Mouse (Mus musculus): ENCODE data around the gene Atp5k. TPM values are rescaled to one million over a fixed set of nuclear protein-coding genes. Genes with fewer than 3 reads are reported as not detected.

Gene Atp5k
- 100 to 1,000 TPM; 860 to 886 TPM for total RNA-seq (2021)
- long read RNA-seq, experiment 1, transcript Atp5k-203 (3 exons, 563 nt), result minor isoform, 11 of 595 reads
- long read RNA-seq, experiment 1, transcript Atp5k-201 (4 exons, 371 nt), result major isoform, 581 of 595 reads
- long read RNA-seq, experiment 1, partial matches to known transcripts, result 2 of 595 reads
- long read RNA-seq, experiment 1, other reads (novel, unspliced or antisense), result 0 of 595 reads
- long read RNA-seq, experiment 2, transcript Atp5k-203 (3 exons, 563 nt), result minor isoform, 16 of 858 reads
- long read RNA-seq, experiment 2, transcript Atp5k-201 (4 exons, 371 nt), result major isoform, 834 of 858 reads
- long read RNA-seq, experiment 2, partial matches to known transcripts, result 5 of 858 reads
- long read RNA-seq, experiment 2, other reads (novel, unspliced or antisense), result 1 of 858 reads

GRCm38 (mm10) chr5:108433804-108434587 is at the start of gene Atp5k:
Gene Atp5k (minus strand): TSS chr5:108434448.
- DNase-seq, result peak; percentile 91 to 95
- intact Hi-C loops (cut with DNase I), result no loop called here

- intact Hi-C loops (cut with DNase I), result loop anchor here (10.0 kb wide), 1 partner anchor 102 kb away; no protein-coding TSS in a partner anchor
- DNase-seq, result no peak
Measured at GRCm38 (mm10) chr5:108483006-108483405, 48.8 kb upstream of the Atp5k start.

GRCm38 (mm10) chr5:108475977-108476376 is 41.7 kb upstream of the Atp5k start:
- intact Hi-C loops (cut with DNase I), result no loop called here
- DNase-seq, result no peak

- intact Hi-C loops (cut with DNase I), result no loop called here
- no peak for DNase-seq
Measured at GRCm38 (mm10) chr5:108473737-108474136, 39.5 kb upstream of the Atp5k start.

- intact Hi-C loops (cut with DNase I), result no loop called here
- DNase-seq, result no peak
Measured at GRCm38 (mm10) chr5:108469617-108470016, 35.4 kb upstream of the Atp5k start.

- DNase-seq, result no peak
- intact Hi-C loops (cut with DNase I), result no loop called here
Measured at GRCm38 (mm10) chr5:108466647-108467046, 32.4 kb upstream of the Atp5k start.

GRCm38 (mm10) chr5:108465131-108465891 is 31.1 kb upstream of the Atp5k start:
- no peak for DNase-seq
- intact Hi-C loops (cut with DNase I), result no loop called here

GRCm38 (mm10) chr5:108462446-108462845 is 28.2 kb upstream of the Atp5k start:
- DNase-seq, result no peak
- intact Hi-C loops (cut with DNase I), result no loop called here

GRCm38 (mm10) chr5:108461082-108462065 is 27.1 kb upstream of the Atp5k start, which contains the start of gene Pcgf3:
Gene Pcgf3 (plus strand): TSS chr5:108461232.
- DNase-seq, result peak; percentile 97 to 99
- intact Hi-C loops (cut with DNase I), result no loop called here

GRCm38 (mm10) chr5:108460461-108460860 is 26.2 kb upstream of the Atp5k start:
- intact Hi-C loops (cut with DNase I), result no loop called here
- no peak for DNase-seq

GRCm38 (mm10) chr5:108458706-108459105 is 24.5 kb upstream of the Atp5k start:
- no peak for DNase-seq
- intact Hi-C loops (cut with DNase I), result no loop called here

GRCm38 (mm10) chr5:108454094-108454493 is 19.8 kb upstream of the Atp5k start:
- no peak for DNase-seq
- intact Hi-C loops (cut with DNase I), result no loop called here

- intact Hi-C loops (cut with DNase I), result no loop called here
- no peak for DNase-seq
Measured at GRCm38 (mm10) chr5:108452422-108452821, 18.2 kb upstream of the Atp5k start.

GRCm38 (mm10) chr5:108451611-108452010 is 17.4 kb upstream of the Atp5k start:
- no peak for DNase-seq
- intact Hi-C loops (cut with DNase I), result no loop called here

GRCm38 (mm10) chr5:108450837-108451540 is 16.7 kb upstream of the Atp5k start:
- DNase-seq, result no peak
- intact Hi-C loops (cut with DNase I), result no loop called here

- intact Hi-C loops (cut with DNase I), result no loop called here
- peak; percentile 75 to 77 for DNase-seq
Measured at GRCm38 (mm10) chr5:108448785-108449668, 14.8 kb upstream of the Atp5k start, which contains the start of gene Mfsd7a. Gene Mfsd7a (minus strand): TSS chr5:108448891.

GRCm38 (mm10) chr5:108447857-108448256 is 13.6 kb upstream of the Atp5k start:
- no peak for DNase-seq
- intact Hi-C loops (cut with DNase I), result no loop called here

- intact Hi-C loops (cut with DNase I), result no loop called here
- no peak for DNase-seq
Measured at GRCm38 (mm10) chr5:108446973-108447372, 12.7 kb upstream of the Atp5k start.
